Mouse (Mus musculus): Measurements from ENCODE around the gene Apoa1. TPM values are rescaled to one million over a fixed set of nuclear protein-coding genes. Genes with fewer than 3 reads are reported as not detected.

Gene Apoa1
- total RNA-seq, 2 experiments from 2014 or later, result 0.29 TPM; not detected in 1

GRCm38 (mm10) chr9:46246752-46247324 lies 18.5 kb downstream of the Apoa1 start:
- peak; percentile 67 to 82 for DNase-seq
- intact Hi-C loops (cut with DNase I), result loop anchor here (1.0 to 2.0 kb wide), 2 partner anchors 16 to 244 kb away; no protein-coding TSS in a partner anchor

- intact Hi-C loops (cut with DNase I), result no loop called here
- no peak for DNase-seq
Measured at GRCm38 (mm10) chr9:46256177-46256576, 27.8 kb downstream of the Apoa1 start.

- intact Hi-C loops (cut with DNase I), result no loop called here
- DNase-seq, result peak in 1 of 2 experiments; percentile 16
Measured at GRCm38 (mm10) chr9:46256658-46257385, 28.4 kb downstream of the Apoa1 start.

- peak in 1 of 2 experiments; percentile 22 for DNase-seq
- intact Hi-C loops (cut with DNase I), result no loop called here
Measured at GRCm38 (mm10) chr9:46257546-46257945, 29.2 kb downstream of the Apoa1 start.

- no peak for DNase-seq
- intact Hi-C loops (cut with DNase I), result no loop called here
Measured at GRCm38 (mm10) chr9:46259111-46259510, 30.7 kb downstream of the Apoa1 start.

- intact Hi-C loops (cut with DNase I), result no loop called here
- DNase-seq, result no peak
Measured at GRCm38 (mm10) chr9:46261131-46261530, 32.8 kb downstream of the Apoa1 start.

- no peak for DNase-seq
- intact Hi-C loops (cut with DNase I), result no loop called here
Measured at GRCm38 (mm10) chr9:46268343-46268873, 40.0 kb downstream of the Apoa1 start, which contains the start of gene Apoa5. Gene Apoa5, plus strand, starts transcription at chr9:46268633.

- no peak for DNase-seq
- intact Hi-C loops (cut with DNase I), result no loop called here
Measured at GRCm38 (mm10) chr9:46269125-46269524, 40.7 kb downstream of the Apoa1 start.

- intact Hi-C loops (cut with DNase I), result loop anchor here (5.0 kb wide), 1 partner anchor 363 kb away; the partner anchor contains the start of genes Pcsk7 and Rnf214
- no peak for DNase-seq
Measured at GRCm38 (mm10) chr9:46270782-46271181, 42.4 kb downstream of the Apoa1 start.

- DNase-seq, result no peak
- intact Hi-C loops (cut with DNase I), result loop anchor here (5.0 kb wide), 1 partner anchor 365 kb away; the partner anchor contains the start of genes Pcsk7 and Rnf214
Measured at GRCm38 (mm10) chr9:46272070-46272469, 43.7 kb downstream of the Apoa1 start.

- peak; percentile 87 to 90 for DNase-seq
- intact Hi-C loops (cut with DNase I), result loop anchor here (5.0 kb wide), 1 partner anchor 366 kb away; the partner anchor contains the start of genes Pcsk7 and Rnf214
Measured at GRCm38 (mm10) chr9:46272677-46273454, 44.5 kb downstream of the Apoa1 start, which contains the start of gene Zpr1. Gene Zpr1, plus strand, starts transcription at chr9:46273064.

GRCm38 (mm10) chr9:46274494-46274893 lies 46.1 kb downstream of the Apoa1 start:
- DNase-seq, result no peak

More at GRCm38 (mm10) chr9:46274494-46274893, 46.1 kb downstream of the Apoa1 start:
- intact Hi-C loops (cut with DNase I), result loop anchor here (5.0 kb wide), 1 partner anchor 367 kb away; the partner anchor contains the start of genes Pcsk7 and Rnf214

Other genes starting within 250 kb of the Apoa1 start
- 10 to 100 TPM; 67.7 to 67.8 TPM for gene Pafah1b2, start 215.9 kb upstream of the Apoa1 start, total RNA-seq (2021)
- gene Sik3, start 215.8 kb upstream of the Apoa1 start, total RNA-seq (2021), result 10 to 100 TPM; 56.3 to 63.1 TPM
- gene Apoc3, start 7.1 kb downstream of the Apoa1 start, total RNA-seq (2021), result not detected
- under 1 TPM in 1 of 2 experiments, not detected in 1; 0.12 TPM for gene Apoa4, start 12.1 kb downstream of the Apoa1 start, total RNA-seq (2021)
- gene Apoa5, start 40.1 kb downstream of the Apoa1 start, total RNA-seq (2021), result not detected
- 10 to 100 TPM; 18.7 to 19.1 TPM for gene Zpr1, start 44.5 kb downstream of the Apoa1 start, total RNA-seq (2021)
- 1 to 10 TPM; 7.4 to 7.7 TPM for gene Bud13, start 54.4 kb downstream of the Apoa1 start, total RNA-seq (2021)
- not detected for gene 4931429L15Rik, start 91.4 kb downstream of the Apoa1 start, total RNA-seq (2021)